Mouse (Mus musculus) liver, postnatal 0 days (tissue): ENCODE measurements around the gene Pias3. TPM values are rescaled to one million over a fixed set of nuclear protein-coding genes. Genes with fewer than 3 reads are reported as not detected.
"Not testable (repeated sequence)": the region's sequence is repeated elsewhere in the genome, so short reads cannot be mapped to it uniquely, and the experiment has no call there.

Experiments used
- ATAC-seq: fragments of 200-750 bp; cut with Nextera tagmentation; 2 replicates; pipeline ENCODE4 v1.8.0; 2017; ENCODE audit warnings: mild to moderate bottlenecking, moderate library complexity
- DNase-seq: peaks from one replicate; pipeline ENCODE4 v3.0.0-alpha.2; 2016
- H3K27ac ChIP-seq: fragments of 300-500 bp; sonication (generic); 2 replicates; pipeline ENCODE4 v1.5.1; 2014; ENCODE audit warnings: antibody characterized with exemption, moderate library complexity, mild to moderate bottlenecking, low read depth
- H3K27me3 ChIP-seq: fragments of 300-500 bp; sonication (generic); 2 replicates; pipeline ENCODE4 v1.6.1; 2014; ENCODE audit warnings: low read length, control low read depth, mixed read lengths; ENCODE audit not compliant: insufficient read depth
- H3K36me3 ChIP-seq: fragments of 300-500 bp; sonication (generic); replicated peaks from 2 replicates; pipeline ENCODE4 v1.6.1; 2014; ENCODE audit warnings: mild to moderate bottlenecking, control low read depth, low read length, moderate library complexity, mixed read lengths; ENCODE audit not compliant: insufficient read depth
- H3K4me1 ChIP-seq: fragments of 300-500 bp; sonication (generic); 2 replicates; pipeline ENCODE4 v1.6.1; 2014; ENCODE audit warnings: antibody characterized with exemption, mild to moderate bottlenecking, control low read depth; ENCODE audit not compliant: insufficient read depth
- H3K4me2 ChIP-seq: fragments of 300-500 bp; sonication (generic); 2 replicates; pipeline ENCODE4 v1.6.1; 2014; ENCODE audit warnings: low read depth, mild to moderate bottlenecking, low read length, moderate library complexity, mixed read lengths
- H3K4me3 ChIP-seq: fragments of 300-500 bp; sonication (generic); 2 replicates; pipeline ENCODE4 v1.5.1; 2014; ENCODE audit warnings: low read depth, low read length
- H3K9ac ChIP-seq: fragments of 300-500 bp; sonication (generic); replicated peaks from 2 replicates; pipeline ENCODE4 v1.6.1; 2014; ENCODE audit warnings: mild to moderate bottlenecking, moderate library complexity
- H3K9me3 ChIP-seq: fragments of 300-500 bp; sonication (generic); 2 replicates; pipeline ENCODE4 v1.6.1; 2016; ENCODE audit warnings: mild to moderate bottlenecking, control low read depth, low read length, mixed read lengths
- CTCF ChIP-seq: sonication (generic); IDR thresholded peaks from 2 replicates; pipeline ENCODE4 v1.5.1; 2016; ENCODE audit warnings: antibody characterized with exemption, low read depth
- EP300 ChIP-seq: IDR thresholded peaks from 2 replicates; pipeline ENCODE4 v1.6.1; 2016; ENCODE audit warnings: antibody characterized with exemption, low read depth, mild to moderate bottlenecking
- WGBS: fragments of 180-500 bp; shearing (Covaris S2); extraction: QIAGEN DNeasy Blood & Tissue Kit; methylation state at CpG from one replicate; pipeline ENCODE4 v1.1.7; 2014; ENCODE audit not compliant: insufficient replicate concordance; 5-methylcytosine and 5-hydroxymethylcytosine counted together
- polyA plus RNA-seq: library from polyadenylated mRNA; unstranded; fragments of >200 nt; fragmentation: Nextera tagmentation; extraction: Ambion mirVana; gene quantifications from 2 replicates; pipeline ENCODE4 v1.2.1, GENCODE M21; 2015

Pias3 gene
- polyA plus RNA-seq, 1 experiment from 2014 or later, result 4.6 TPM

GRCm38 (mm10) chr3:96684151-96684821 lies 11.9 kb upstream of the Pias3 start:
- H3K9ac ChIP-seq, result no peak overlapping the region
- TF ChIP-seq CTCF (no peak), EP300 (no peak)
- H3K9me3 ChIP-seq, result no peaks in the 10 kb centered on the region
- no peaks in the 10 kb centered on the region; the same call in 1 of the 2 replicates for H3K4me1 ChIP-seq
- H3K4me3 ChIP-seq, result no peak overlapping the region
- WGBS, result 53% methylated on average over 17 of the region's 17 CpGs
- H3K4me2 ChIP-seq, result peak overlapping the region; percentile 44; the same call in 1 of the 2 replicates
- ATAC-seq (no peak), DNase-seq (no peak)
- peaks cover 43% of the 10 kb centered on the region; the same call in 1 of the 2 replicates for H3K27me3 ChIP-seq
- no peaks in the 10 kb centered on the region for H3K36me3 ChIP-seq
- no peak overlapping the region for H3K27ac ChIP-seq

DNA sequence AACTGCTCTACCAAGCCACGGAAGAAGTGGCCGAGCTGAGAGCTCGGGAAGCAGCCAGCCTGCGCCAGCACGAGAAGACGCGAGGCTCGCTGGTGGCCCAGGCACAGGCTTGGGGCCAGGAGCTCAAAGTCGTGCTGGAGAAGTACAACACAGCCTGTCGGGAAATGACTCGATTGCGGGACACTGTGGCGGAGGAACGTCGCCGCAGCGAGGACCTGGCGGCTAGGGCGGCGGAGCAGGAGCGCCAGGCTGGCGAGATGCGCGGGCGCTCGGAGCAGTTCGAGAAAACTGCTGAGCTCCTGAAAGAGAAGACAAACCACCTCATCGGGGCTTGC lies 11.4 kb upstream of the Pias3 start:
- no peaks in the 10 kb centered on the region; the same call in 1 of the 2 replicates for H3K4me1 ChIP-seq
- H3K4me3 ChIP-seq, result no peak overlapping the region
- peaks cover 43% of the 10 kb centered on the region; the same call in 1 of the 2 replicates for H3K27me3 ChIP-seq
- peak overlapping the region; percentile 44; the same call in 1 of the 2 replicates for H3K4me2 ChIP-seq
- TF ChIP-seq CTCF (no peak), EP300 (no peak)
- H3K27ac ChIP-seq, result no peak overlapping the region
- ATAC-seq (no peak), DNase-seq (no peak)
- H3K9ac ChIP-seq, result no peak overlapping the region; the same call in 1 of the 2 replicates
- WGBS, result 25% methylated on average over 28 of the region's 28 CpGs
- H3K9me3 ChIP-seq, result no peaks in the 10 kb centered on the region
- H3K36me3 ChIP-seq, result no peaks in the 10 kb centered on the region

DNA sequence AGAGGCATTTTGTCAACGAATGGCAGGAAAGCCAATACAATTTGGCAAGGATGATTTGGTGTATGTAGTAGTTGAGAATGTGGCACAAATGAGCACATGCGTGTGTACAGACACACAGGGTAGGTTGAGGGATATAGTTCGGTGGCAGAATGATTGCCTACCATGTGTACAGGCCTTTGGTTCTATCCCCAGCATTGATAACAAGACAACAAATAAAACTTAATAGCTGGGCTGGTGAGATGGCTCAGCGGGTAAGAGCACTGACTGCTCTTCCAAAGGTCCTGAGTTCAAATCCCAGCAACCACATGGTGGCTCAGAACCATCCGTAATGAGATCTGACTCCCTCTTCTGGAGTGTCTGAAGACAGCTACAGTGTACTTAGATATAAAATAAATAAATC lies 10.1 kb upstream of the Pias3 start:
- not testable (repeated sequence) for H3K9me3 ChIP-seq, H3K36me3 ChIP-seq, H3K4me1 ChIP-seq, ATAC-seq, H3K4me2 ChIP-seq, DNase-seq, H3K4me3 ChIP-seq, H3K27ac ChIP-seq, H3K9ac ChIP-seq
- 83% methylated on average over 5 of the region's 5 CpGs for WGBS
- H3K27me3 ChIP-seq, result peaks cover 35% of the 10 kb centered on the region; the same call in 1 of the 2 replicates

DNA sequence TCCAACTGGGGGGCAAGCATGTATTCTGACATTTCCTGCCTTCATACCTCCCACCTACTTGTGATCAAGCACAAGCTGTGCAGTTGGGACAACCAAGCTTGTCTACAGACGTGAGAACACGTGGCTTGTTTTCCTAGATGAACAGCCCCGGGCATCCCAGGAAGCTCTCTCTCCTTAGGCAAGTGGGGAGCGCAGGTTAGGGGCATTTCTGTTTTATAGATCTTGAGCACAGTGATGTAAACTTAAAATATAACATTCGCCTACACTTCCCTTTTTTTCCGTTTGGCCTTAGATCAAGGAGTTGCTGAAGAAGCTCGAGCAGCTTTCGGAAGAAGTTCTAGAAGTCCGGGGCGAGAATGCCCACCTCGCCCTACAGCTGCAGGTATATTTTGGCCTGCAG lies 7.3 kb upstream of the Pias3 start:
- ATAC-seq (no peak), DNase-seq (no peak)
- no peaks in the 10 kb centered on the region for H3K36me3 ChIP-seq
- WGBS, result 60% methylated on average over 11 of the region's 11 CpGs
- H3K9ac ChIP-seq, result no peak overlapping the region
- H3K4me2 ChIP-seq, result no peak overlapping the region
- H3K4me3 ChIP-seq, result no peak overlapping the region
- no peaks in the 10 kb centered on the region; the same call in 1 of the 2 replicates for H3K4me1 ChIP-seq
- H3K27me3 ChIP-seq, result peaks cover 22% of the 10 kb centered on the region; the same call in 1 of the 2 replicates
- H3K9me3 ChIP-seq, result no peaks in the 10 kb centered on the region
- H3K27ac ChIP-seq, result no peak overlapping the region
- TF ChIP-seq CTCF (no peak), EP300 (no peak)

DNA sequence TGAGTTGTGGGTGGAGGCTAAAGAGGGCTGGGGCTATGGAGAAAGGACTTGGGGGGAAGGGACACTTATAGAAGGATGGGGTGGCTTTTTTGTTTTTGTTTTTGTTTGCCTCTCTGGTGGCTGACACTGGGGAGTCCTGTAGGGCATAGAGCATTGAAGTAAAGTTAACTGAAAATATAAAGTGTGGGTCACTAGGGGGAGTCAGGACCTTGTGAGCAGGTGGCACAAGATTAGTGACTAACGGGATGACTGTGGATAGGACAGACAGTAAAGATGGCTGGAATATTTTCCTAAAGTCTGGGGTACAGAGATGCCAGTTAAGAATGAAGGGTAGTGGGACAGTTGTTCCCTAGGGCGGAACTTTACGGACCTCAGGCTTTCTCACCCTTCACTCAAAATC lies 5.9 kb upstream of the Pias3 start:
- 50% methylated on average over 3 of the region's 3 CpGs for WGBS
- H3K27ac ChIP-seq, result no peak overlapping the region
- DNase-seq (no peak), ATAC-seq (no peak)
- no peaks in the 10 kb centered on the region for H3K9me3 ChIP-seq
- H3K4me1 ChIP-seq, result no peaks in the 10 kb centered on the region
- no peak overlapping the region for H3K9ac ChIP-seq
- peak; percentile 54 for TF ChIP-seq CTCF
- no peak for TF ChIP-seq EP300
- no peak overlapping the region for H3K4me3 ChIP-seq
- peaks cover 10% of the 10 kb centered on the region; the same call in 1 of the 2 replicates for H3K27me3 ChIP-seq
- H3K36me3 ChIP-seq, result no peaks in the 10 kb centered on the region
- H3K4me2 ChIP-seq, result no peak overlapping the region

- peak; percentile 29 for DNase-seq
- no peak overlapping the region for H3K27ac ChIP-seq
- WGBS, result 27% methylated on average over 3 of the region's 3 CpGs
These were observed 3.7 kb upstream of the Pias3 start for GRCm38 (mm10) chr3:96692506-96692905.

More at GRCm38 (mm10) chr3:96692506-96692905, 3.7 kb upstream of the Pias3 start:
- no peak overlapping the region for H3K4me3 ChIP-seq
- no peaks in the 10 kb centered on the region for H3K9me3 ChIP-seq
- no peak overlapping the region for H3K9ac ChIP-seq
- no peak overlapping the region for H3K4me2 ChIP-seq
- no peaks in the 10 kb centered on the region for H3K36me3 ChIP-seq
- peaks cover 7% of the 10 kb centered on the region for H3K4me1 ChIP-seq
- no peaks in the 10 kb centered on the region for H3K27me3 ChIP-seq
- peak; percentile 40 for TF ChIP-seq CTCF
- no peak for TF ChIP-seq EP300
- ATAC-seq, result no peak
